Mouse (Mus musculus): ENCODE results near the gene Krt33b. TPM values are rescaled to one million over a fixed set of nuclear protein-coding genes. Genes with fewer than 3 reads are reported as not detected.

Krt33b gene
- total RNA-seq, 4 experiments from 2014 or later, result not detected

- no peak for DNase-seq (ENCODE audit: low spot score)
Observed at GRCm38 (mm10) chr11:99993620-99994383, 35.9 kb downstream of the Krt33b start, which contains the start of gene Krtap17-1. TSS of gene Krtap17-1 (minus strand) at chr11:99993994.

- no peak for DNase-seq (ENCODE audit: low spot score)
Observed at GRCm38 (mm10) chr11:99990571-99990970, 39.1 kb downstream of the Krt33b start.

GRCm38 (mm10) chr11:99989881-99990405 lies 39.7 kb downstream of the Krt33b start:
- DNase-seq (ENCODE audit: low spot score), result no peak

GRCm38 (mm10) chr11:99988530-99988929 lies 41.1 kb downstream of the Krt33b start:
- no peak for DNase-seq (ENCODE audit: low spot score)

- no peak for DNase-seq (ENCODE audit: low spot score)
Observed at GRCm38 (mm10) chr11:99986180-99986647, 43.5 kb downstream of the Krt33b start, which contains the start of gene Krtap16-1. TSS of gene Krtap16-1 (minus strand) at chr11:99986597.

- no peak for DNase-seq (ENCODE audit: low spot score)
Observed at GRCm38 (mm10) chr11:99985291-99986092, 44.2 kb downstream of the Krt33b start.

- no peak for DNase-seq (ENCODE audit: low spot score)
Observed at GRCm38 (mm10) chr11:99983442-99983841, 46.2 kb downstream of the Krt33b start.

- DNase-seq (ENCODE audit: low spot score), result no peak
Observed at GRCm38 (mm10) chr11:99982731-99983130, 46.9 kb downstream of the Krt33b start.

GRCm38 (mm10) chr11:99978953-99979352 lies 50.7 kb downstream of the Krt33b start, which contains the start of gene Krtap29-1:
TSS of gene Krtap29-1 (minus strand) at chr11:99979053.
- DNase-seq (ENCODE audit: low spot score), result no peak

Other genes starting within 250 kb of the Krt33b start
- gene Krtap4-8, start 249.2 kb downstream of the Krt33b start, total RNA-seq (2022), result not detected
- gene Krtap4-9, start 244.7 kb downstream of the Krt33b start, total RNA-seq (2022), result not detected
- not detected for gene Gm11596, start 236.4 kb downstream of the Krt33b start, total RNA-seq (2022)
- gene Gm11569, start 230.9 kb downstream of the Krt33b start, total RNA-seq (2022), result not detected
- not detected for gene Gm11554, start 225.4 kb downstream of the Krt33b start, total RNA-seq (2022)
- not detected for gene Krtap4-13, start 220.0 kb downstream of the Krt33b start, total RNA-seq (2022)
- not detected for gene Gm11564, start 214.2 kb downstream of the Krt33b start, total RNA-seq (2022)
- not detected for gene 2300003K06Rik, start 191.8 kb downstream of the Krt33b start, total RNA-seq (2022)
- not detected for gene Krtap4-16, start 178.3 kb downstream of the Krt33b start, total RNA-seq (2022)
- gene Gm11568, start 172.0 kb downstream of the Krt33b start, total RNA-seq (2022), result not detected
- not detected for gene Gm11559, start 165.4 kb downstream of the Krt33b start, total RNA-seq (2022)
- gene Krtap9-1, start 156.5 kb downstream of the Krt33b start, total RNA-seq (2022), result not detected
- gene Gm11567, start 150.7 kb downstream of the Krt33b start, total RNA-seq (2022), result not detected
- gene Krtap31-1, start 121.9 kb downstream of the Krt33b start, total RNA-seq (2022), result not detected
- gene Gm11565, start 115.1 kb downstream of the Krt33b start, total RNA-seq (2022), result not detected
- not detected for gene Krtap31-2, start 93.6 kb downstream of the Krt33b start, total RNA-seq (2022)
- gene Krtap9-5, start 81.4 kb downstream of the Krt33b start, total RNA-seq (2022), result not detected
- not detected for gene Krtap29-1, start 50.8 kb downstream of the Krt33b start, total RNA-seq (2022)
- gene Krtap16-1, start 43.3 kb downstream of the Krt33b start, total RNA-seq (2022), result not detected
- gene Krtap17-1, start 35.9 kb downstream of the Krt33b start, total RNA-seq (2022), result not detected
- gene Krt33a, start 13.7 kb downstream of the Krt33b start, total RNA-seq (2022), result not detected
- gene Krt34, start 11.7 kb upstream of the Krt33b start, total RNA-seq (2022), result not detected
- gene Krt31, start 20.7 kb upstream of the Krt33b start, total RNA-seq (2022), result not detected
- not detected for gene Krt32, start 58.4 kb upstream of the Krt33b start, total RNA-seq (2022)
- gene Krt35, start 66.4 kb upstream of the Krt33b start, total RNA-seq (2022), result not detected
- gene Krt36, start 75.8 kb upstream of the Krt33b start, total RNA-seq (2022), result not detected
- not detected for gene Krt13, start 91.7 kb upstream of the Krt33b start, total RNA-seq (2022)
- under 1 TPM in 1 of 4 experiments, not detected in 3; 0.92 TPM for gene Krt15, start 106.1 kb upstream of the Krt33b start, total RNA-seq (2022)
- 1 to 10 TPM; 4.6 to 9.6 (median 6.7) TPM for gene Krt19, start 118.8 kb upstream of the Krt33b start, total RNA-seq (2022)
- gene Krt9, start 163.4 kb upstream of the Krt33b start, total RNA-seq (2022), result not detected
- under 1 TPM in 2 of 4 experiments, not detected in 2; 0.25 to 0.63 TPM for gene Krt14, start 177.7 kb upstream of the Krt33b start, total RNA-seq (2022)
- gene Krt16, start 219.0 kb upstream of the Krt33b start, total RNA-seq (2022), result not detected
- not detected for gene Krt17, start 231.2 kb upstream of the Krt33b start, total RNA-seq (2022)
- not detected for gene Krt42, start 240.0 kb upstream of the Krt33b start, total RNA-seq (2022)